Mouse (Mus musculus) hindbrain, embryonic 15.5 days (tissue): Measurements from ENCODE around the gene Itga6. TPM values are rescaled to one million over a fixed set of nuclear protein-coding genes. Genes with fewer than 3 reads are reported as not detected.

Experiments used
- ATAC-seq: fragments of 200-750 bp; cut with Nextera tagmentation; 2 replicates; pipeline ENCODE4 v1.8.0; 2017; ENCODE audit warnings: low read depth, moderate number of reproducible peaks, moderate TSS enrichment; ENCODE audit not compliant: low FRiP score
- H3K27ac ChIP-seq: fragments of 300-500 bp; sonication (generic); replicated peaks from 2 replicates; pipeline ENCODE4 v1.5.1; 2015; ENCODE audit warnings: mild to moderate bottlenecking, inconsistent platforms
- H3K27me3 ChIP-seq: fragments of 300-500 bp; sonication (generic); 2 replicates; pipeline ENCODE4 v1.6.1; 2015; ENCODE audit warnings: control low read depth, inconsistent platforms
- H3K36me3 ChIP-seq: fragments of 300-500 bp; sonication (generic); 2 replicates; pipeline ENCODE4 v1.6.1; 2015; ENCODE audit warnings: control low read depth, inconsistent platforms
- H3K4me1 ChIP-seq: fragments of 300-500 bp; sonication (generic); replicated peaks from 2 replicates; pipeline ENCODE4 v1.6.1; 2015; ENCODE audit warnings: control low read depth, inconsistent platforms
- H3K4me2 ChIP-seq: fragments of 300-500 bp; sonication (generic); 2 replicates; pipeline ENCODE4 v1.6.1; 2015; ENCODE audit warnings: moderate library complexity, mild to moderate bottlenecking, inconsistent platforms
- H3K4me3 ChIP-seq: fragments of 300-500 bp; sonication (generic); 2 replicates; pipeline ENCODE4 v1.5.1; 2015; ENCODE audit warnings: mild to moderate bottlenecking, inconsistent platforms
- H3K9ac ChIP-seq: fragments of 300-500 bp; sonication (generic); 2 replicates; pipeline ENCODE4 v1.6.1; 2015; ENCODE audit warnings: inconsistent platforms
- H3K9me3 ChIP-seq: fragments of 300-500 bp; sonication (generic); 2 replicates; pipeline ENCODE4 v1.6.1; 2016; ENCODE audit warnings: control low read depth, inconsistent platforms
- WGBS: fragments of 180-500 bp; shearing (Covaris S2); methylation state at CpG from one replicate; pipeline ENCODE4 v1.1.7; 2015; 5-methylcytosine and 5-hydroxymethylcytosine counted together
- polyA plus RNA-seq: library from polyadenylated mRNA; unstranded; fragments of >200 nt; fragmentation: Nextera tagmentation; extraction: Ambion mirVana; gene quantifications from 2 replicates; pipeline ENCODE4 v1.2.1, GENCODE M21; 2015

Itga6 gene
- polyA plus RNA-seq: 26.8 and 27.1 TPM in 2 replicates

- Histone ChIP-seq H3K4me2 (no peak within 1 kb of the TSS), H3K4me3 (no peak within 1 kb of the TSS), H3K4me1 (peaks cover 31% of the 10 kb centered on the region), H3K36me3 (no peaks in the 10 kb centered on the region), H3K9me3 (no peaks in the 10 kb centered on the region), H3K27me3 (no peaks in the 10 kb centered on the region), H3K27ac (no peak within 1 kb of the TSS), H3K9ac (no peak within 1 kb of the TSS)
- ATAC-seq: no peak
- 64% methylated on average over 6 of the region's 6 CpGs for whole genome bisulfite sequencing
Measured at GRCm38 (mm10) chr2:71745610-71746374, at the start of gene Itga6. TSS of gene Itga6 (plus strand) at chr2:71745616.

GRCm38 (mm10) chr2:71696776-71697175 is 48.6 kb upstream of the Itga6 start:
- no peak for ATAC-seq
- no peak overlapping the region for H3K27ac ChIP-seq
- no peaks in the 10 kb centered on the region for H3K27me3 ChIP-seq
- no peak overlapping the region for H3K9ac ChIP-seq
- H3K4me1 ChIP-seq: peaks cover 5% of the 10 kb centered on the region; the same call in 1 of the 2 replicates
- H3K4me3 ChIP-seq: no peak overlapping the region
- H3K36me3 ChIP-seq: no peaks in the 10 kb centered on the region
- no peak overlapping the region for H3K4me2 ChIP-seq
- no peaks in the 10 kb centered on the region for H3K9me3 ChIP-seq
- 100% methylated on average over 1 of the region's 1 CpGs for WGBS

- no peaks in the 10 kb centered on the region for H3K27me3 ChIP-seq
- no peak overlapping the region for H3K9ac ChIP-seq
- no peaks in the 10 kb centered on the region for H3K36me3 ChIP-seq
- 71% methylated on average over 8 of the region's 8 CpGs for WGBS
- H3K4me3 ChIP-seq: no peak overlapping the region
- H3K9me3 ChIP-seq: no peaks in the 10 kb centered on the region
- peaks cover 5% of the 10 kb centered on the region; the same call in 1 of the 2 replicates for H3K4me1 ChIP-seq
- H3K4me2 ChIP-seq: no peak overlapping the region
- ATAC-seq: no peak
- no peak overlapping the region for H3K27ac ChIP-seq
Measured at GRCm38 (mm10) chr2:71697408-71698336, 47.7 kb upstream of the Itga6 start.

GRCm38 (mm10) chr2:71698366-71698765 is 47.0 kb upstream of the Itga6 start:
- H3K27me3 ChIP-seq: no peaks in the 10 kb centered on the region
- no peaks in the 10 kb centered on the region for H3K9me3 ChIP-seq
- no peak overlapping the region for H3K4me3 ChIP-seq
- H3K9ac ChIP-seq: no peak overlapping the region
- ATAC-seq: no peak
- H3K4me2 ChIP-seq: no peak overlapping the region
- no peak overlapping the region for H3K27ac ChIP-seq
- peaks cover 5% of the 10 kb centered on the region; the same call in 1 of the 2 replicates for H3K4me1 ChIP-seq
- 74% methylated on average over 6 of the region's 6 CpGs for WGBS
- H3K36me3 ChIP-seq: no peaks in the 10 kb centered on the region

GRCm38 (mm10) chr2:71698942-71699341 is 46.5 kb upstream of the Itga6 start:
- Histone ChIP-seq H3K36me3 (no peaks in the 10 kb centered on the region), H3K9me3 (no peaks in the 10 kb centered on the region), H3K27ac (no peak overlapping the region), H3K4me3 (no peak overlapping the region), H3K27me3 (no peaks in the 10 kb centered on the region), H3K4me2 (no peak overlapping the region), H3K4me1 (peaks cover 5% of the 10 kb centered on the region; the same call in 1 of the 2 replicates), H3K9ac (no peak overlapping the region)
- no peak for ATAC-seq
- WGBS: 33% methylated on average over 7 of the region's 7 CpGs

GRCm38 (mm10) chr2:71701341-71701740 is 44.1 kb upstream of the Itga6 start:
- no peaks in the 10 kb centered on the region for H3K9me3 ChIP-seq
- no peak overlapping the region for H3K4me3 ChIP-seq
- ATAC-seq: no peak
- H3K36me3 ChIP-seq: no peaks in the 10 kb centered on the region
- H3K4me1 ChIP-seq: peaks cover 5% of the 10 kb centered on the region; the same call in 1 of the 2 replicates
- H3K4me2 ChIP-seq: no peak overlapping the region
- WGBS: 93% methylated on average over 3 of the region's 3 CpGs
- H3K9ac ChIP-seq: no peak overlapping the region
- no peaks in the 10 kb centered on the region for H3K27me3 ChIP-seq
- H3K27ac ChIP-seq: no peak overlapping the region

- Histone ChIP-seq H3K36me3 (no peaks in the 10 kb centered on the region), H3K27me3 (no peaks in the 10 kb centered on the region), H3K4me3 (no peak overlapping the region), H3K9me3 (no peaks in the 10 kb centered on the region), H3K4me2 (no peak overlapping the region), H3K9ac (no peak overlapping the region), H3K4me1 (no peaks in the 10 kb centered on the region), H3K27ac (no peak overlapping the region)
- no peak for ATAC-seq
- 64% methylated on average over 5 of the region's 5 CpGs for WGBS
Measured at GRCm38 (mm10) chr2:71704309-71704708, 41.1 kb upstream of the Itga6 start.

- WGBS: 66% methylated on average over 5 of the region's 5 CpGs
- Histone ChIP-seq H3K4me3 (no peak overlapping the region), H3K4me2 (no peak overlapping the region), H3K9ac (no peak overlapping the region), H3K4me1 (no peaks in the 10 kb centered on the region), H3K27ac (no peak overlapping the region), H3K9me3 (no peaks in the 10 kb centered on the region), H3K36me3 (no peaks in the 10 kb centered on the region), H3K27me3 (no peaks in the 10 kb centered on the region)
- ATAC-seq: no peak
Measured at GRCm38 (mm10) chr2:71708886-71709285, 36.5 kb upstream of the Itga6 start.

GRCm38 (mm10) chr2:71711640-71712039 is 33.8 kb upstream of the Itga6 start:
- WGBS: 84% methylated on average over 2 of the region's 2 CpGs
- Histone ChIP-seq H3K36me3 (no peaks in the 10 kb centered on the region), H3K4me1 (no peaks in the 10 kb centered on the region), H3K4me3 (no peak overlapping the region), H3K27me3 (no peaks in the 10 kb centered on the region), H3K4me2 (no peak overlapping the region), H3K9ac (no peak overlapping the region), H3K27ac (no peak overlapping the region), H3K9me3 (no peaks in the 10 kb centered on the region)
- no peak for ATAC-seq

GRCm38 (mm10) chr2:71714416-71714815 is 31.0 kb upstream of the Itga6 start:
- Histone ChIP-seq H3K27me3 (no peaks in the 10 kb centered on the region), H3K36me3 (no peaks in the 10 kb centered on the region), H3K4me3 (no peak overlapping the region), H3K27ac (no peak overlapping the region), H3K9me3 (no peaks in the 10 kb centered on the region), H3K9ac (no peak overlapping the region), H3K4me1 (peaks cover 6% of the 10 kb centered on the region), H3K4me2 (no peak overlapping the region)
- no peak for ATAC-seq
- 91% methylated on average over 5 of the region's 5 CpGs for WGBS

- H3K36me3 ChIP-seq: no peaks in the 10 kb centered on the region
- H3K9me3 ChIP-seq: no peaks in the 10 kb centered on the region
- no peak overlapping the region for H3K4me2 ChIP-seq
- H3K4me3 ChIP-seq: no peak overlapping the region
- no peak for ATAC-seq
- peaks cover 13% of the 10 kb centered on the region for H3K4me1 ChIP-seq
- H3K9ac ChIP-seq: no peak overlapping the region
- H3K27ac ChIP-seq: peak overlapping the region; percentile 65
- WGBS: 27% methylated on average over 9 of the region's 9 CpGs
- no peaks in the 10 kb centered on the region for H3K27me3 ChIP-seq
Measured at GRCm38 (mm10) chr2:71719005-71719386, 26.4 kb upstream of the Itga6 start.

- no peaks in the 10 kb centered on the region for H3K36me3 ChIP-seq
- H3K27ac ChIP-seq: peak overlapping the region; percentile 65
- H3K4me1 ChIP-seq: peaks cover 13% of the 10 kb centered on the region
- H3K4me3 ChIP-seq: no peak overlapping the region
- H3K9me3 ChIP-seq: no peaks in the 10 kb centered on the region
- H3K27me3 ChIP-seq: no peaks in the 10 kb centered on the region
- WGBS: 37% methylated on average over 5 of the region's 5 CpGs
- ATAC-seq: peak; percentile 94
- H3K9ac ChIP-seq: no peak overlapping the region
- no peak overlapping the region for H3K4me2 ChIP-seq
Measured at GRCm38 (mm10) chr2:71719387-71720034, 25.9 kb upstream of the Itga6 start.
